Mouse (Mus musculus) erythroblast, adult 5-6 weeks (primary cell): Measurements from ENCODE around the gene Tmem136. TPM values are rescaled to one million over a fixed set of nuclear protein-coding genes. Genes with fewer than 3 reads are reported as not detected.

Experiments used
- ATAC-seq: replicated peaks from 2 replicates; pipeline ENCODE4 v1.8.0; 2016; ENCODE audit warnings: moderate number of reproducible peaks, mild to moderate bottlenecking, moderate TSS enrichment, inconsistent platforms; ENCODE audit not compliant: poor library complexity, low FRiP score, severe bottlenecking
- total RNA-seq, 2 experiments: library from RNA; stranded (forward) in 1 of 2; stranded (reverse) in 1 of 2; fragments of 150-400 nt in 1 of 2; fragments of 200-764, 138-1000 nt in 1 of 2; gene quantifications; 2 replicates each; pipeline versions ENCODE4 v1.2.3 to v1.2.4; 2015 to 2017; ENCODE audit warnings: low replicate concordance in 2 of 2

The Tmem136 gene
- total RNA-seq, 2 experiments from 2014 or later = 0.38 to 1.9 TPM

DNA sequence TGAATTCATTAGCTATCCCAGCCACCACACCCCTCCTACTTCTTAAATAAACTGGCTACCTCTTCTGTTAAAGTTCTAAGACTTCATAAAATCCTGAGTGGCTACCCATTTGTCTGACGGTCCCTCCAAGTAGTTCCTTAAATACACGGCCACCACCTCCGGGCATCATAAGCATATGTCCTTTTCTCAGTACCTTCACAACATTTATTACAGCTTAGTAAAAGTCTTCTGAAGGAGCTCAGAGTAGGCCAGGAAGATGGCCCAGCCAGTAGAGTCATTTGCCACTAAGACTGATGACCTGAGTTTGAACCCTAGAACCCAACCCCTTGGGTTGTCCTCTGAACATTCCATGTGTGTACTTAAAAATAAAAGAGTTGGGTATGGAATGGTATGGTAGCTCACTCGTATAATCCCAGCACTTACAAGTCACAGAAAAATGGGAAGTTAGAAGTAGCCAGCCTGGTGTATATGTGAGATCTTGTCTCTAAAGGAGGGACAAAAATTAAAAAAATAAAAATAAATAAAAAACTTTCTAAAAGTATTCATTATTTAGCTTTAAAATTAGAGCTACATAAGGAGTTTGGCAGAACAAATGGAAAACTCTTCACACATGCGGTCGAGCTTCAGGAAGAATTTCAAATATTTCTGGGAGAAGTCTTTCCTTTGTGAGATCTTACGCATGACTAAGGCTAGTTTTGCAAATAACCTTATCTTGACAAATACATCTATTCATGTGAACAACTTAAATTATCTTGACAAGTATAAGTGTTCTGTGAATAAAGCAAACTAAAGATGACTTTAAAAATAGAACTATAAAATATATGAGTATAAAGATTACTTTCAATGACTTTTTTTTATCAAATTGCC is 31.6 kb downstream of the Tmem136 start:
- ATAC-seq = no peak

DNA sequence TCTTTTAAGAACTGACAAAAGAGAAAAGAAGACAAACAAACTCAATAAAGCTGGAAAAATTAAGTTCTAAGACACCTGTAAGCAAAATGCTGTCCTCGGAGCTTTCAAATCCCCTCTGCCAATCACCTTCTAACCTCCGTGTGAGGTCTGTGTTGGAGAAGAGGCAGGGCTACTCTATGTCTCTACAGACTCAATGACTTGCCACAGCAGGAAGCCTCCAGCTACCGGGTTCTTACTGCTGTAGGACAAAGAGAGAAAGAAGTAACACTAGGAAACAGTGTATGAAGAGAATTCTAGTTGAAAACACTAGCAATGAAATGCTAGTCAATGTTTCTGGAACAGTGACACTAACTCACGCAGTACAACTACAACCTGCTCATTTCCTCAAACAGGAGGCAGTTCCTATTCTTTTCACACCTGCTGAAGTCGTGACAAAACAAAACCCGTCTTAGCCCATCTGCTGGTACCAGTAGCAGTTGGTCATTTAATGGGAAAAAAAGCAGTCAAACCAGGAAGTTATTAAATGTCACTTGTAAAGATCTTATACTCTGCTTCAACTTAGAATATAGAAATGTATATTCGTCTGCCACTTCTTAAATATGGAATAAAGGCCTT is 32.8 kb downstream of the Tmem136 start:
- no peak for ATAC-seq

DNA sequence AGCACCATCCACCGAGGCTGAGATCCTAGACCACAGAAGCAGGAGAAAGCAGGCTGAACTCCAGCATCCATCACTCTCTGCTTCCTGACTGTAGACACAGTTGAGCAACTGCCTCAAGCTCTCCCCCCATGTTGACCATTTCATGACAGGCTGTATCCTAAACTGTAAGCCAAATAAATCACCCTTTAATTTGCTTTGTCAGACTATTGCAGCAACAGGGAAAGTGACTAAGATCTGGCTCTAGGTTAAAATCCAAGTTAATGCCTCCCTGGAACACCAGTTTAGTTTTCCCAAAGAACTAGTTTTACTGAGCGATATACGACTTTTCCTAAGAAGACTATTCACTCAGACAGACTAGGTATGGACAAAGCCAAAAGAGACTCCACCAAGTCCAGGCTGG is 37.7 kb downstream of the Tmem136 start:
- ATAC-seq = no peak

DNA sequence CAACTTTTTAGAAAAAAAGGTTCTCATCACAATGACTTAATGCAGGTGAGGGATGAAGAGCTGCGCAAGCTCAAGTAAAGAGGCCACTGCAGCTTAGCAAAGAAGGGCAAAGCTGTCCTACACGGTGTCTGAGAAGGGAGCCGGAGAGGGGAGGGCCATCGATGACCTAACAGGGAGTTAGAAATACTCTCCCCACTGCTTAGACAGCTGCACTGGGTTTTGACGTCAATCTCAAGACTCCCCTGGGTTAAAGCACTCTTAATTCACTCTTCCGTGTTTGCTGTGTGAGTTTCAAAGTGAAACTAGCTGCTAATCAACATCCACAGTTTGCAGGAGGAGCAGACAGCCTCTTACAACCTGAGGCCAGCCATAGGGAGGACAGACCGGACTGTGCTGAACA is 40.2 kb downstream of the Tmem136 start:
- no peak for ATAC-seq

DNA sequence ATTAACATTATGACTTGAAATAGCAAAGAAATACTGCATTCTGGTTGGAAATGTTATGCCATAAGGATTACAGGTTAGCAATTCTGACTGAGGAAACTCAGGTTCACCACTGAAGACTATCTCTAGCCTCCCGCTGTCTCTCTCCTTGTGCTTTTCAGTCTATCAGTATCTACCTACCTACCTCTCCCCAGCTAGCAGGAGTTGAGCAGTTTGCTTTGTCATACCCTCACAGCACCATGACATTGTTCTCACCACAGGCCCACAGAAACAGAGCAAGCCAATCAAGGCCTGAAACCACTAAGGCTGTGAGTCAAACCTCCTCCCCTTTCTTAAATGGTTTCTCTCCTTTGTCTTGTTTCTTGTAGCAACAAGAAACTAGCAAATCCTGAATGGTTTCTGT is 41.8 kb downstream of the Tmem136 start:
- no peak for ATAC-seq

DNA sequence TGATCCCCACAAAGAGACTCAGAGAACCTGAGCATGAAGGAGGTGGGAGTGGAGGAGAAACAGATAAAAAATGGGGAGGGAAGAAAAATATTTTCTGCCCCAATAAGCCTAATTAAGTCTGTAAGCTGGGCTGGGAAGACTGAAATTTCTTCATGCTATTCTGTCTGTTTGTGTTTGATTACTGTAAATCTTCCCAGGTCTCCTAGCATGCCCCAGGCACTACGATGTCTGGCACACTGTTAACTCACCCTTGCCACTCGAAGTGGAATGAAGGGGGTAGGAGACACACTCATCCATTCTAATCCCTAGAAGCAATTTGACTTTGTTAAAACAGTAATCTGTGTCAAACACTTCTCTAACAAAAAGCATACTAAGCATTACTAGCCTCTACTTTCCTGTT is 44.6 kb downstream of the Tmem136 start:
- no peak for ATAC-seq

DNA sequence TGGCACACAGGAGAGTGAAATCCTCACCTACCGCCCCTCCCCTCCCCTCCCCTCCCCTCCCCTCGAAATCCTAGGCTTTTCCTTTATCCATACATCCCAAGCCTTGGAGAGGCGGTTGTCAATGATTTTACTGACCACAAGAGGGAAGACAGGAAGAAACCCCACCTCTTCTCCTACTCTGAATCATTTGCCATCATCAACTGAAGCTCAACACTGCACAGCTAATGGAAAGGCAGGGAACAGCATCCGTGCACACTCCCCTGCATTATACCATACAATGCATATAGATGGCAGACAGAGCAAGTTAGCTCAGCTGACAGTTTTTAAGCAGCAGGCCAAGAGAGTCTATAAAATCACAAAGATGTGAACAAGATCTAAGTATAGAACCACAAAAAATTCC is 45.2 kb downstream of the Tmem136 start:
- no peak for ATAC-seq

DNA sequence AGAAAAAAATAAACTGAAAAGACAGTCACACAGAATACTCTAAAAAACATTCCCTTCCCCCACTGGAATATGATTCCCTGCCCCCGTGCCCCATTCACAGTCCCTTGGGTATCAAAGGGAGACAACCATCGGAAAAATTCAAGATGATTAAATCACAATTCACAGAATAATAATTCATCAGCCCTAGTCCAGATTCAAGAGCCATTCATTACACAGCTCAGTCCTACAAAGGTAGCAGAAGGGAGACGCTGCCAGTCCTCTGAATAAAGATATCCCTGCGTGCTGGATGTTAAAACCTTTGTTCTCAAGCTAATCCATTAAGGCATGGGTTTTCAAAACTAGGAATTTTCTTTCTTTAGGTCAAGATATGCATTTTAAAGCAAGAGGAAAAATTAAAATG is 45.8 kb downstream of the Tmem136 start:
- ATAC-seq = no peak

DNA sequence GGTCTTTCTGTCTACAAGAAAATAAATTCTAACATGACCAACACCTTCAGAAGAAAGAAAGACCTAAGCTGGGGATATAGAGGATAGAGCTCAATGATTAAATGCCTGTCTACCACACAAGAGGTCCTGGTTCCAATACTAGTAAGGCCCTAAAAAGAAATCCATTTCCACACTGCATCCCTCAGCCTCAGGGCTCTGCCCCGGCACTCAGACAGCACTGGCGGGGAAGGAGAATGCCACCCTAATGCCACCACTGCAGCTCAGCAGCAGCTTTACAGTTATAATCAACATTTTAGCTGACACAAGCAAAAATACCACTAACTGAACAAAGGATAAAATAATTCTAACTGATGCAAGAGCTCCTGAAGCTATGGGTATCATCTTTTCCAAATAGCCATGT is 46.2 kb downstream of the Tmem136 start:
- ATAC-seq = no peak

DNA sequence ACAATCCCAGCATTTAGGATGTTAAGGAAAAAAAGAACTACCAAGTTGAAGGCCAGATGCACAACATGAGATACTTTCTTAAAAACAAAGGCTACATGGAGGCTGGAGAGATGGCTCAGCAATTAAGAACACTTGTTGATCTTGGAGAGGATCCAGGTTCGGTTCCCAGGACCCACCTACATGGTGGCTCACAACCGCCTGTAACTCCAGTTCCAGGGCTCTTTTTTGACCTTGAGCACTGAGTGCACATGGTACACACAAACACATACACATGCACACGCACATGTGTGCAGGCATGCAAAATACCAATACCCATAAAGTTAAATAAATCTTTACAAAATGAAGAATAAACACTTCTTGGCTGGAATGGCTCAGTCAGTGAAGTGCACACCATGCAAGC is 48.5 kb downstream of the Tmem136 start:
- no peak for ATAC-seq

DNA sequence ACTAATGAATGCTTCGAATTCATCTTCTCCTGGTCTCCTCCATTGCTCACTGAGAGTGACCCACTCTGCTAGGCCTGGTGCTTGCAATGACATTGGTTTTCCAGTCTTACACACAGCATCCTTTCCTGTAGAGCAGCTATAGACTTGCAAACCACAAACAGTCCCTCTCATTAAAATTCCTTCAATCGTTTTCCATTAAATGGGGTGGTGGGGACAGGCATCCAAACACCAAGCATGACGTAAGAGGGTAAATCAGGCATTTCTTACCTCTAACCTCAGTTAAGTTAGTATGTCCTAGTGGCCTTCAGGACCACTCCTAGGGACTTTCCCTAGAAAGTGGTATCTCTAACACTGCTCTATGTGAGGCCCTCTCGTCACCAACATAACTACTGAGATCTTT is 51.1 kb downstream of the Tmem136 start:
- ATAC-seq = no peak

DNA sequence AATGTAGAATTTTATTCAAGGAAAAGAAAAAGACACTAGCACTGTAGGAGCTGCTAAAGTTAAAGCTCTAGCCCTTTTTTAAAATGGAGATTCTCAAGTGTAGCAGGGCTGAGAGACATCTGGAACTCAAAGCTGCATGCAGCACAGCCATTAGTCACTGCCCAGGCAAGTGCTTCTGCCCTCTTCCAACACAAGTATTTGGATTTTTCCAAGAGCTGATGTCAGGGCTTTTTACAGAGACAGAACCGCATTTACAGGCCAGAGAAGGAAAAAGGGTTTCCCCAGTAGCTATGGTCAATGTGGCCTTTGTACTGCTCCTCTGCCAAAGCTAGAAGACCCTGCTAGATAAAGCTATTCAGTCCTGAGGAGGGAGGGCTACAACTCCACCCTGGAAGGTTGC is 54.8 kb downstream of the Tmem136 start:
- no peak; the same call in 1 of the 2 replicates for ATAC-seq

Other genes starting within 250 kb of the Tmem136 start
- not detected in 2 replicates for gene Grik4, start 172.1 kb downstream of the Tmem136 start, total RNA-seq (2015; ENCODE audit: low replicate concordance)
- gene Grik4, start 172.1 kb downstream of the Tmem136 start, total RNA-seq (2017; ENCODE audit: low replicate concordance) = not detected in 2 replicates
- gene Arhgef12, start 9.3 kb downstream of the Tmem136 start, total RNA-seq (2015; ENCODE audit: low replicate concordance) = 165 and 220 TPM in 2 replicates
- gene Arhgef12, start 9.3 kb downstream of the Tmem136 start, total RNA-seq (2017; ENCODE audit: low replicate concordance) = 344 and 355 TPM in 2 replicates
- not detected in 2 replicates for gene Pou2f3, start 93.8 kb upstream of the Tmem136 start, total RNA-seq (2015; ENCODE audit: low replicate concordance)
- not detected in 2 replicates for gene Pou2f3, start 93.8 kb upstream of the Tmem136 start, total RNA-seq (2017; ENCODE audit: low replicate concordance)
- 2.1 and 21.7 TPM in 2 replicates for gene Oaf, start 123.3 kb upstream of the Tmem136 start, total RNA-seq (2015; ENCODE audit: low replicate concordance)
- 1.8 and 3.7 TPM in 2 replicates for gene Oaf, start 123.3 kb upstream of the Tmem136 start, total RNA-seq (2017; ENCODE audit: low replicate concordance)
- gene Trim29, start 194.3 kb upstream of the Tmem136 start, total RNA-seq (2015; ENCODE audit: low replicate concordance) = not detected in 2 replicates
- gene Trim29, start 194.3 kb upstream of the Tmem136 start, total RNA-seq (2017; ENCODE audit: low replicate concordance) = 0.60 TPM in 1 of 2 replicates, not detected in the other